Mouse (Mus musculus): ENCODE measurements around the gene Herc6. TPM values are rescaled to one million over a fixed set of nuclear protein-coding genes. Genes with fewer than 3 reads are reported as not detected.
"Not testable (repeated sequence)": the region's sequence is repeated elsewhere in the genome, so short reads cannot be mapped to it uniquely, and the experiment has no call there.

Gene Herc6
- polyA plus RNA-seq, 1 experiment = 0.78 TPM

- no peak for TF ChIP-seq POLR2A (IDR thresholded peaks at IDR 0.05; ENCODE audit: borderline replicate concordance, extremely low read depth, insufficient read depth, insufficient read length, poor library complexity, severe bottlenecking)
- TF ChIP-seq CTCF (IDR thresholded peaks at IDR 0.05; ENCODE audit: borderline replicate concordance, extremely low read depth, insufficient read depth, insufficient read length) = no peak
- DNase-seq (ENCODE audit: low read depth) = no peak
Observed at GRCm38 (mm10) chr6:57541737-57542335, 39.0 kb upstream of the Herc6 start.

- not testable (repeated sequence) for DNase-seq (ENCODE audit: low read depth)
Observed at GRCm38 (mm10) chr6:57543591-57543990, 37.2 kb upstream of the Herc6 start.

GRCm38 (mm10) chr6:57544866-57545265 is 35.9 kb upstream of the Herc6 start:
- DNase-seq (ENCODE audit: low read depth) = peak; percentile 26
- TF ChIP-seq CTCF (IDR thresholded peaks at IDR 0.05; ENCODE audit: borderline replicate concordance, extremely low read depth, insufficient read depth, insufficient read length) = no peak
- no peak for TF ChIP-seq POLR2A (IDR thresholded peaks at IDR 0.05; ENCODE audit: borderline replicate concordance, extremely low read depth, insufficient read depth, insufficient read length, poor library complexity, severe bottlenecking)

GRCm38 (mm10) chr6:57551211-57551796 is 29.5 kb upstream of the Herc6 start:
- DNase-seq (ENCODE audit: low read depth) = no peak
- TF ChIP-seq POLR2A (IDR thresholded peaks at IDR 0.05; ENCODE audit: borderline replicate concordance, extremely low read depth, insufficient read depth, insufficient read length, poor library complexity, severe bottlenecking) (no peak), CTCF (IDR thresholded peaks at IDR 0.05; ENCODE audit: borderline replicate concordance, extremely low read depth, insufficient read depth, insufficient read length) (no peak)

GRCm38 (mm10) chr6:57557796-57558317 is 22.9 kb upstream of the Herc6 start:
- TF ChIP-seq CTCF (IDR thresholded peaks at IDR 0.05; ENCODE audit: borderline replicate concordance, extremely low read depth, insufficient read depth, insufficient read length) = no peak
- no peak for TF ChIP-seq POLR2A (IDR thresholded peaks at IDR 0.05; ENCODE audit: borderline replicate concordance, extremely low read depth, insufficient read depth, insufficient read length, poor library complexity, severe bottlenecking)
- DNase-seq (ENCODE audit: low read depth) = no peak

GRCm38 (mm10) chr6:57563454-57563853 is 17.3 kb upstream of the Herc6 start:
- TF ChIP-seq POLR2A (IDR thresholded peaks at IDR 0.05; ENCODE audit: borderline replicate concordance, extremely low read depth, insufficient read depth, insufficient read length, poor library complexity, severe bottlenecking) (no peak), CTCF (IDR thresholded peaks at IDR 0.05; ENCODE audit: borderline replicate concordance, extremely low read depth, insufficient read depth, insufficient read length) (no peak)
- DNase-seq (ENCODE audit: low read depth) = no peak

GRCm38 (mm10) chr6:57565452-57565851 is 15.3 kb upstream of the Herc6 start:
- DNase-seq (ENCODE audit: low read depth) = peak; percentile 3
- TF ChIP-seq CTCF (IDR thresholded peaks at IDR 0.05; ENCODE audit: borderline replicate concordance, extremely low read depth, insufficient read depth, insufficient read length) (no peak), POLR2A (IDR thresholded peaks at IDR 0.05; ENCODE audit: borderline replicate concordance, extremely low read depth, insufficient read depth, insufficient read length, poor library complexity, severe bottlenecking) (no peak)

GRCm38 (mm10) chr6:57567630-57568029 is 13.2 kb upstream of the Herc6 start:
- TF ChIP-seq CTCF (IDR thresholded peaks at IDR 0.05; ENCODE audit: borderline replicate concordance, extremely low read depth, insufficient read depth, insufficient read length) (no peak), POLR2A (IDR thresholded peaks at IDR 0.05; ENCODE audit: borderline replicate concordance, extremely low read depth, insufficient read depth, insufficient read length, poor library complexity, severe bottlenecking) (no peak)
- no peak for DNase-seq (ENCODE audit: low read depth)

GRCm38 (mm10) chr6:57570170-57570974 is 10.4 kb upstream of the Herc6 start:
- TF ChIP-seq POLR2A (IDR thresholded peaks at IDR 0.05; ENCODE audit: borderline replicate concordance, extremely low read depth, insufficient read depth, insufficient read length, poor library complexity, severe bottlenecking) = no peak
- peak; percentile 26; the same call in 1 of the 2 replicates for TF ChIP-seq CTCF (IDR thresholded peaks at IDR 0.05; ENCODE audit: borderline replicate concordance, extremely low read depth, insufficient read depth, insufficient read length)
- peak; percentile 84 for DNase-seq (ENCODE audit: low read depth)

GRCm38 (mm10) chr6:57571587-57571986 is 9.2 kb upstream of the Herc6 start:
- no peak for DNase-seq (ENCODE audit: low read depth)
- no peak for TF ChIP-seq CTCF (IDR thresholded peaks at IDR 0.05; ENCODE audit: borderline replicate concordance, extremely low read depth, insufficient read depth, insufficient read length)

GRCm38 (mm10) chr6:57581595-57581994 is 795 bp downstream of the Herc6 start:
- DNase-seq (ENCODE audit: low read depth) = no peak
- TF ChIP-seq POLR2A (IDR thresholded peaks at IDR 0.05; ENCODE audit: borderline replicate concordance, extremely low read depth, insufficient read depth, insufficient read length, poor library complexity, severe bottlenecking) (no peak), CTCF (IDR thresholded peaks at IDR 0.05; ENCODE audit: borderline replicate concordance, extremely low read depth, insufficient read depth, insufficient read length) (no peak)

- DNase-seq (ENCODE audit: low read depth) = no peak
- TF ChIP-seq POLR2A (IDR thresholded peaks at IDR 0.05; ENCODE audit: borderline replicate concordance, extremely low read depth, insufficient read depth, insufficient read length, poor library complexity, severe bottlenecking) (no peak), CTCF (IDR thresholded peaks at IDR 0.05; ENCODE audit: borderline replicate concordance, extremely low read depth, insufficient read depth, insufficient read length) (no peak)
Observed at GRCm38 (mm10) chr6:57582356-57582755, 1.6 kb downstream of the Herc6 start.
